Mouse (Mus musculus): ENCODE results near the gene Prss41.

Gene Prss41

GRCm38 (mm10) chr17:23825591-23825990 is 18.4 kb downstream of the Prss41 start:
- no peak for DNase-seq (ENCODE audit: low spot score)

GRCm38 (mm10) chr17:23823614-23824013 is 20.4 kb downstream of the Prss41 start:
- no peak for DNase-seq (ENCODE audit: low spot score)

DNA sequence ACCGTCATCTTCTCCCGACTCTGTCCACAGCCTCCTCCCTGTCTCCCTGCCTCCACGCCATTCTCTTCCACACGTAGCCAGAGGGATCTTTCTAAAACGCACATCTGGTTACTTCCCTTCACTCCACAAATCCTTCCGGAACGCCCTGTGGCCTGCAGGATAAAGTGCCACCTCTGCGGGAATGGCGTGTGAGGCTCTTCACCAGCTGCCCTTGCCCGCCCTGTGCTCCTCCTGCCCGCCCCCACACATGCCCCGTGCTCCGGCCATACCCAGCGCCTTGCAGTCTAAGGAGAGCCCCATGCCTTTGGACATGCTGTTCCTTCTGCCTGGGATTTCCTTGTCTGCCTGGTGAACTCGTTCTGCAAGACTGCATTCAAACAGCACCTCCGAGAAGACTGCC is 21.0 kb downstream of the Prss41 start:
- DNase-seq (ENCODE audit: low spot score) = peak; percentile 31

DNA sequence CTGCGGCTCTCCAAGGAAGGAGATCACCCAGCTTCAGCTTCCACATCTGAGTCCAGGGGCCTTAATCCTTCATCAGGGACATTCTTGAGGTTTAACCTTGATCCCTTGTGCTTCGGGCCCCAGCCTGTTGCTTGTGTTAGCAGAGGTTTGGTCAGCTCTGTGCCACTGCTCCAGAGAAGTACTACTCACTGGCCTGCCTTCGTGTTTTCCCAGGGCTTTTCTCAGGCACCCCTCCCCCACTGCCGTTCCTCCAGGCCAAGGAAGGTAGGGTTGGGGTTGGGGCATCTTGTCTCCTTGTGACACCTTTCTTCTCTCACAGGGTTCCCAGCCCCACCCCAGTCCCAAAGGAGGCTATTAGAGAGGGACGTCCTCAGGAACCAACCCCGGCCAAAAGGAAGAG is 21.9 kb downstream of the Prss41 start:
- DNase-seq (ENCODE audit: low spot score) = no peak

DNA sequence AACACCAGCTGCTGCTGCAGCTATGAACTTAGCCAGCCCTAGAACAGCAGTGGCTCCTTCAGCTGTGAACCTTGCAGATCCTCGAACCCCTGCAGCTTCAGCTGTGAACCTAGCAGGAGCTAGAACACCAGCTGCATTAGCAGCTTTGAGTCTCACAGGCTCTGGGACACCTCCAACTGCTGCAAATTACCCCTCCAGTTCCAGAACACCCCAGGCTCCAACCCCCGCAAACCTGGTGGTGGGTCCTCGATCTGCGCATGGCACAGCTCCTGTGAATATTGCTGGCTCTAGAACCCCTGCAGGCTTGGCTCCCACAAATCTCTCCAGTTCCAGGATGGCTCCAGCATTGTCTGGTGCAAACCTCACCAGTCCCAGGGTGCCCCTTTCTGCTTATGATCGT is 23.2 kb downstream of the Prss41 start:
- no peak for DNase-seq (ENCODE audit: low spot score)

DNA sequence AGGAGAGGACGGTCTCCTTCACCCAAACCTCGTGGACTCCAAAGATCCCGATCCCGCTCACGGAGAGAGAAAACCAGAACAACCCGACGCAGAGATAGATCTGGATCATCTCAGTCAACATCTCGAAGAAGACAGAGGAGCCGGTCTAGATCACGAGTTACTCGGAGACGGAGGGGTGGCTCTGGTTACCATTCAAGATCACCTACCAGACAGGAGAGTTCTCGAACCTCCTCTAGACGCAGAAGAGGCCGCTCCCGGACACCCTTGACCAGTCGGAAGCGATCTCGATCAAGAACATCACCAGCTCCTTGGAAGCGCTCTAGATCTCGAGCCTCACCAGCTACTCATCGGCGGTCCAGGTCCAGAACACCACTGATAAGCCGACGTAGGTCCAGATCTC is 24.7 kb downstream of the Prss41 start:
- peak; percentile 16 for DNase-seq (ENCODE audit: low spot score)

DNA sequence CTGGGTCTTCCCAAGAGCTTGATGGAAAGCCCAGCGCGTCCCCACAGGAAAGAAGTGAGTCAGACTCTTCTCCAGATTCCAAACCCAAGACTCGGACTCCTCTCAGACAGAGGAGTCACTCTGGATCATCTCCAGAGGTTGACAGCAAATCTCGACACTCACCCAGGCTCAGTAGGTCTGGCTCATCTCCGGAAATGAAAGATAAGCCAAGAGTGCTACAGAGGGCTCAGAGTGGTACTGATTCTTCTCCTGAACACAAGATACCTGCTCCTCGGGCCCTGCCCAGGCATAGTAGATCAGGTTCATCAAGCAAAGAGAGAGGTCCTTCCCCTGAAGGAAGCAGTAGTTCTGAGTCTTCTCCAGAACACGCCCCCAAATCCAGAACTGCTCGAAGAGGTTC is 25.4 kb downstream of the Prss41 start:
- no peak for DNase-seq (ENCODE audit: low spot score)

DNA sequence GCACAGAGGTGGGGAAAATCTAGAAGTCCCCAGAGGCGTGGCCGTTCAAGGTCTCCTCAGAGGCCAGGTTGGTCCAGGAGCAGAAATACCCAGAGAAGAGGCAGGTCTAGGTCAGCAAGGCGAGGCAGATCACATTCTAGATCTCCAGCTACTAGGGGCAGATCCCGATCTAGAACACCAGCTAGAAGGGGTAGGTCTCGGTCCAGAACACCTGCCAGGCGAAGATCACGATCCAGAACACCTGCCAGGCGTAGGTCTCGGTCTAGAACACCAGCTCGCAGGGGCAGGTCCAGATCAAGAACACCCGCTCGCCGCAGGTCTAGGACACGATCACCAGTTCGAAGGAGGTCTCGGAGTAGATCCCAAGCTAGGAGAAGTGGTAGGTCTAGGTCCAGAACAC is 28.3 kb downstream of the Prss41 start:
- DNase-seq (ENCODE audit: low spot score) = no peak

- DNase-seq (ENCODE audit: low spot score) = no peak
Measured at GRCm38 (mm10) chr17:23807918-23808317, 36.1 kb downstream of the Prss41 start.

GRCm38 (mm10) chr17:23806867-23807266 is 37.1 kb downstream of the Prss41 start:
- peak; percentile 21 for DNase-seq (ENCODE audit: low spot score)

DNA sequence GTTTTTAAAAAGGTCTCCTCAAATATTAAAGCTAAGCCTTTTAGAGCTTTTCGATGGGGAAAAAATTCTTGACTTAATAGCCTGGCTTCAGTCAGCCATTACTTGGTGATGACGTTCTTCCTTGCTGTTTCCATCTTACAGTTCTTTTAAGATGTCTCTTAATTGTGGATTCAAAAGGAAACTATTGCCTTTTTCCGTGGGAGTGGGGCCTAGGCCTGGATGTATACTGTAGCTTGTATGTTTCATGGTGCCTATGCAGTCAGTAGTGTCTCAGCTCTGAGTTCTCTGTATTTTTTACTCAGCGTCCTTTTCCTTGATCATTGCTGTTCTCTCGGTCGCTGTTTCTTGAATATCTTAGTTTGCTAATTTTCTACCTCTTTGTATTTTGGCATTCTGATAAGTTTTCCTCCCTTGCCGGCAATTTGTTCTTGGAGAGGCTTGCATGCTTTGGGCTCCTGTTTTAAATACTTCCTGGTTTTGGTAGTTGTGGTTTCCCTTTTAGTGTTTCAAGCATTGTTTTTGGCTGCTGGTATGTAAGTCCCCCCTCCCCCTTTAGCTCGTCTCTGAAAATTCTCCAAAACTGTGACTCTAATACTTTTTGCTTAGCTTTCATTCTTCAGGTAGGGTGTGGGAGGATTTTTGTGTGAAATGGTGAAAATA is 39.4 kb downstream of the Prss41 start:
- DNase-seq (ENCODE audit: low spot score) = no peak

DNA sequence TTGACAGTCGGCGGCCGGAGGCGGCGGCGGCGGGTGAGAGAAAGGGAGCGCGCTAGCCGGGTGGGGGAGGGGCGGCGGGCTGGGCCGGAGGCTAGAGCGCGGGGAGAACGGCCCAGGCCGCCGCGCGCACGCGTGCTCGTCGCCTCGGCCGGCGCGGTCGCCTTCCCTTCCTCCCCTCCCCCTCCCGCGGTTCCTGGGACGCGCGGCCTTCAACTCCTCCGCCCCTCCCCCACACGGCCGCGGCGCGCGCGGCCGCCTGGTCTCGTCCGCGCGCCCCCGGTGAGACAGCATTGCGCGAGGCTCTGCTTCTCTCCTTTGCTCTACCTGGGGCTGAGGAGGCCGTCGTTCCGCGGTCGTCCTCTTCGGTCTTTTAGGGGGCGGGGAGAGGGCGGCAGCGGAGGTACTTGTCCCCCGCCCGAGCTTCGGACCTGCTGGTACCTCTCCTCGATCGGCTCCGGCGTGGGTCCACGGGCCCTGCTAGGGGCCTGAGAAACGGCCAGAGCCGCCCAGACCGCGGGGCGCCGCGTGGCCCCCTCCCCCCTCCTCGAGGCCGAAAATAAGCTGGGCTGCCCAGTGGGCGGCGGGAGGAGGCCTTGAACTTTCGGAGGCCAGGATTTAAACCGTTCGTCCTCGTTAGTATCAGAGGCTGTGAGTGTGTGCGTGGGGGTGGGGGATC is 40.5 kb downstream of the Prss41 start:
- peak; percentile 89 for DNase-seq (ENCODE audit: low spot score)

GRCm38 (mm10) chr17:23802746-23803365 is 41.1 kb downstream of the Prss41 start:
- DNase-seq (ENCODE audit: low spot score) = peak; percentile 99

DNA sequence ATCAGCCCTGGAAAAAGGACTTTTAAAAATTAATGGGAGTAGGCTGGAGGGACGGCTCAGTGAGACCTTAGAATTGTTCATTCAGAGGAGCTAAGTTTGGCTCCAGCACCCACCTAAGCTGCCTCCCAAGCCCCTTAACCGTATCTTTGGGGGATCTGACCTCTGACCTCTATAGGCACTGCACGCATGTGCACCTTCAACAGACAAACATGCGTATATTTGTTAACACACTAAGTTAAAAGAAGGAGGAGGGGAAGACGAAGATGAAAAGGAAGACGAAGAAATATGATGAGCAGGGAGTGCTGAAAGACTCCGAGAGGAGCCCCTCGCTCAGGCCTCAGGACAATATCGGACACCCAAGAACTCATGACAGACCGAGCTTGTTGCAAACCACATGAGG is 42.3 kb downstream of the Prss41 start:
- DNase-seq (ENCODE audit: low spot score) = no peak

DNA sequence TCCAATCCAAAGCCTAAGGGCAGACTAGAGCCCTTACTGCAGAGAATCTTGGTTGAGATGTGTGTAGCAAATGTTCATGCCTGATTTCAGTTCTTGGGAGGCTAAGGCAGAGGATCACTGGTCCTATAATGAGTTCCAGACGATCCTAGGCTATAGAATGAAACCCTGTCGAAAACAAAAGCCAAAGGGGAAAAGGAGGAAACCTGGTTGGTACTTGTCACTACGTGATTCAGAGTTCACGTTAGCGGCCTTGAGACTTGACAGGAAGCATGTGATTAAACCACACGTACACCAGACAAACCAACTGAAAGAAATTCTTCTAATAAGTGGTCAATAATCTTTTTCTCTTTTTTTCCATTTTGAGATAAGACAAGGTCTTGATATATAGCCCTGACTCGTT is 46.7 kb downstream of the Prss41 start:
- no peak for DNase-seq (ENCODE audit: low spot score)

DNA sequence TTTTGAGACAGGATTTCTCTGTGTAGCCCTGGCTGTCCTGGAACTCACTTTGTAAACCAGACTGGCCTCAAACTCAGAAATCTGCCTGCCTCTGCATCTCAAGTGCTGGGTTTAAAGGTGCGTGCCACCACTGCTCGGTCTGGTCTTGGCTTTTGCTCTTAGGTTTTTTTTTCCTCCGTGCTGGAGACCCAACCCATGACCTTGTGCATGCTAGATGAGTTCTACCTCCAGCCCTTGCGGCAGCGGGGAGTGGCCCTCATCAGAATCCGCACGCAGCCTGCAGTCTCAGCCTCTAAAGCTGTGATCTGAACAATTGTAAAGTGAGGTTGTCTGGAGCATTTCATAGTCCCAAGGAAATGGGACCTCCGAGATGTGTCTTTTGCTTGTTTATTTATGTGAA is 48.6 kb downstream of the Prss41 start:
- no peak for DNase-seq (ENCODE audit: low spot score)

DNA sequence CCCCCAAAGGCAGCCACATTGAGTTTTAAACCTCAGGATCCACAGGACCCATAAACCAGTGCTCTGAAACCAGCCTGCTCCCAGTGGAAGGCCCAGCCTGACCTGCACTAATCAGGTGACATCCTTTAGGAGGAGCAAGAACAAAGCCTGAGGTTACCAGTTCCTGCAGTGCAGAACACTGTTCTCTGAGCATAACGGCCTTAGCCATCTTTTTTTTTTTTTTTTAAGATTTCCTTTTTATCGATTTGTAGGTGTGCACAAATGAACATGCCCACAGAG is 53.0 kb downstream of the Prss41 start:
- no peak for DNase-seq (ENCODE audit: low spot score)

DNA sequence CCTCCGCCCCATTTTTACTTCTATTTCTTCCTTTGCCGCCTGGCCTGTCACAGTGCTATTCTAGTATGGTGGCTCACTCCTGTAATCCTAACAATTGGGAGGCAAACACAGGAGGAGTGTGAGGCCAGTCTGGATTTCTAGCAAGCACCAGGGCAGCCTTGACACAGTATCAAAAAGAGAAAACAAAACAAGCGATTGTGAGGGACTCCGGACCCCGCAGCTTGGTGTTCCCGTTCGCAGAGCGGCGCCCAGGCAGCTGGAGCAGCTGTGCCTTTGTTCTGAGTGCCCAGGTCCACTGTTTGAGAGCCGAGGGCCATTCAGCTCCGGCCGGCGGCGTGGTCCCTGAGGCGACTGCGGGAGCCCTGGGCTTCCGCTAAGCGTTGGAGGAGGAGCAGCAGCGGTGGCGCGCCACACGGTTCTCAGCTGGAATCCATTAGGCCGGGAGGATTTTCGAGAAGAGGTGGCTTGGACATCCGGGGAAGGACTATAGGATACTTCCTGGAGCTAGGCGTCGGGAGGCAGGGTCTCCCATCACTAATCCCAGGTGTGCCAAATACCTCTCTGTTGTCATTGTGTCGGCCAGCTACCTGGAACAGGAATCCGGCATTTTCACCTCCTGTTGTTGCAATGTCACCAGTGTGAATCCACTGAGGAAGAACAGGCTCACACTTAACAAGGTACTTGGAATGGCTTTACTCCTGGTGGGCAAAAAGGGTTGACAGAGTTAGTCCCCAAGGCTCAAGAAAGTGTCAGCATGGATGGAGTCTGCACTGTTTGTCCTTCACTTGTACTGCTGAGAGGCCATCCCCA is 53.5 kb downstream of the Prss41 start, which contains the start of gene Srrm2:
Srrm2 (plus strand) TSS at position 264 of the 810 bp plus-strand sequence.
- peak; percentile 54 for DNase-seq (ENCODE audit: low spot score)

DNA sequence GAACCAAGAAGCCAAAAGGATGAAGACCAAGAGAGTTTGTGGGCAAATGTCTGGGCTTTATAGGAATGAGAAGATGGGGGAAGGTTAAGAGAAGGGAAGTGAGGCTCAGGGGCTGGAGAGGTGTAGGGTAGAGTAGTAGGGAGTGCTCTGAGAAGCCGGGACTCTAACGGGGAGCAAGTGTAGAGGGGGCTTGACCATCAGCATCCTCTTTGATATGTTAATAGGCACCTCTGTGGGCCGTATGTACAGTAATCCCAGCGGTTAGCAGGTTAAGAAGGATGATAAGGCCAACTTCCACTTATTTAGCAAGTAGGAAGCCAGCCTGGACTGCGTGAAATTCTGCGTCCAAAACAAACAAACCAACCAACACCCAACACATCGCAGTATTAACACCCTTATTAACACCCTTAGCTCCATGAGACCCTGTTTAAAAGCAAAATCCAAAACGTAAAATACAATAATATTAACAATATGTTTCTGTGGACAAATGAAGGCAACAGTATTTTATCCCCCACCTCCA is 54.2 kb downstream of the Prss41 start:
- DNase-seq (ENCODE audit: low spot score) = no peak

GRCm38 (mm10) chr17:23788973-23789372 is 55.0 kb downstream of the Prss41 start:
- DNase-seq (ENCODE audit: low spot score) = no peak

All from testis, postnatal 14 days (tissue).